Mouse (Mus musculus): ENCODE data around the gene Scfd2.

DNA sequence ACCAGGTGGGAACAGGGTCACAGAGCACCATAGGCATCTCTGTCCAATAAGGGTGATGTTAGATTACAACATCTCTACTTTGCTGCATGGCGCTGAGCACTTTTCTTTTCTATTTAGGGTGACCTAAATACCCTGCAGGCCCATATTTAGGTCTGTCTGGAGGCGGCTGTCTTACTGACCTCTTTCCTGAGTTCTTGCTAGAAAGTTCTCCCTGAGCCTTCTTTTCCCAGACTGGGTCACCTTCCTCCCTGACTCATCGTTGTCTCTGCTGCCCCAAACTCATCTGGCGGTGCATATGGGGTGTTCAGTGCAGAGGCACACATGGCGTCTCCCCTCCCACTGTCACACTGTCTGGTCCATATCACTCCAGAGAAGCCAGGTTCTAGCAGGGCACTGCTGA, 305.4 kb downstream of the Scfd2 start:
- no peak for TF ChIP-seq CTCF (IDR thresholded peaks at IDR 0.05; ENCODE audit: low read depth)
- TF ChIP-seq EP300 (IDR thresholded peaks at IDR 0.05; ENCODE audit: low read depth): no peak
